Mouse (Mus musculus) embryonic stem cell, embryonic (primary cell): Measurements from ENCODE around the gene Atxn7l3b.

Source experiments
- CTCF ChIA-PET, 4 experiments: fragments of 300-600 bp in 2 of 4; fragments of 350-600 bp in 2 of 4; sonication (Branson Sonifier 250); formaldehyde crosslinking; loops; one replicate each; lab custom pipeline; 2022; ENCODE audit warnings: inconsistent platforms in 2 of 4; lab: Charles Lee
- POLR2A ChIA-PET, 4 experiments: fragments of 300-600 bp in 2 of 4; fragments of 350-600 bp in 2 of 4; sonication (Branson Sonifier 250); formaldehyde crosslinking; loops; one replicate each; lab custom pipeline; 2022; ENCODE audit warnings: antibody characterized with exemption in 4 of 4, inconsistent platforms in 1 of 4; lab: Charles Lee

The Atxn7l3b gene

GRCm38 (mm10) chr10:112882789-112883687 is 45.8 kb downstream of the Atxn7l3b start:
- ChIA-PET POLR2A (interaction anchor here in 1 of 4 experiments (0.9 kb wide), 1 partner anchor 39 kb away, joined by 3 read pairs; no protein-coding TSS in a partner anchor), CTCF (no interaction called here)

GRCm38 (mm10) chr10:112882149-112882548 is 46.7 kb downstream of the Atxn7l3b start:
- ChIA-PET CTCF (no interaction called here), POLR2A (interaction anchor here in 1 of 4 experiments (0.9 kb wide), 1 partner anchor 40 kb away, joined by 3 read pairs; no protein-coding TSS in a partner anchor)

GRCm38 (mm10) chr10:112876655-112877393 is 52.0 kb downstream of the Atxn7l3b start:
- CTCF ChIA-PET, result no interaction called here

More at GRCm38 (mm10) chr10:112876655-112877393, 52.0 kb downstream of the Atxn7l3b start:
- POLR2A ChIA-PET, result no interaction called here
